Mouse (Mus musculus) liver, embryonic 12.5 days (tissue): ENCODE data around the gene Sgo2a. TPM values are rescaled to one million over a fixed set of nuclear protein-coding genes. Genes with fewer than 3 reads are reported as not detected.

Experiments
- ATAC-seq: fragments of 200-750 bp; cut with Nextera tagmentation; 2 replicates; pipeline ENCODE4 v1.8.0; 2017; ENCODE audit warnings: moderate number of reproducible peaks, mild to moderate bottlenecking, moderate library complexity
- H3K27ac ChIP-seq: fragments of 300-500 bp; sonication (generic); 2 replicates; pipeline ENCODE4 v1.5.1; 2016; ENCODE audit warnings: mild to moderate bottlenecking
- H3K27me3 ChIP-seq: fragments of 300-500 bp; sonication (generic); replicated peaks from 2 replicates; pipeline ENCODE4 v1.6.1; 2016; ENCODE audit warnings: mild to moderate bottlenecking, moderate library complexity
- H3K36me3 ChIP-seq: fragments of 300-500 bp; sonication (generic); 2 replicates; pipeline ENCODE4 v1.6.1; 2016; ENCODE audit warnings: mild to moderate bottlenecking, moderate library complexity
- H3K4me1 ChIP-seq: fragments of 300-500 bp; sonication (generic); 2 replicates; pipeline ENCODE4 v1.6.1; 2016
- H3K4me2 ChIP-seq: fragments of 300-500 bp; sonication (generic); 2 replicates; pipeline ENCODE4 v1.6.1; 2016; ENCODE audit warnings: mild to moderate bottlenecking, moderate library complexity
- H3K4me3 ChIP-seq: fragments of 300-500 bp; sonication (generic); 2 replicates; pipeline ENCODE4 v1.5.1; 2016; ENCODE audit warnings: mild to moderate bottlenecking, moderate library complexity
- H3K9ac ChIP-seq: fragments of 300-500 bp; sonication (generic); 2 replicates; pipeline ENCODE4 v1.6.1; 2016; ENCODE audit warnings: mild to moderate bottlenecking, moderate library complexity
- H3K9me3 ChIP-seq: fragments of 300-500 bp; sonication (generic); replicated peaks from 2 replicates; pipeline ENCODE4 v1.6.1; 2016; ENCODE audit warnings: mild to moderate bottlenecking, moderate library complexity
- WGBS: fragments of 180-500 bp; shearing (Covaris S2); methylation state at CpG from one replicate; pipeline ENCODE4 v1.1.7; 2016; ENCODE audit not compliant: insufficient replicate concordance; 5-methylcytosine and 5-hydroxymethylcytosine counted together
- polyA plus RNA-seq: library from polyadenylated mRNA; unstranded; fragments of >200 nt; fragmentation: Nextera tagmentation; extraction: Ambion mirVana; gene quantifications from 2 replicates; pipeline ENCODE4 v1.2.1, GENCODE M21; 2016

Gene Sgo2a
- polyA plus RNA-seq, 1 experiment from 2014 or later, result 12.9 TPM

DNA sequence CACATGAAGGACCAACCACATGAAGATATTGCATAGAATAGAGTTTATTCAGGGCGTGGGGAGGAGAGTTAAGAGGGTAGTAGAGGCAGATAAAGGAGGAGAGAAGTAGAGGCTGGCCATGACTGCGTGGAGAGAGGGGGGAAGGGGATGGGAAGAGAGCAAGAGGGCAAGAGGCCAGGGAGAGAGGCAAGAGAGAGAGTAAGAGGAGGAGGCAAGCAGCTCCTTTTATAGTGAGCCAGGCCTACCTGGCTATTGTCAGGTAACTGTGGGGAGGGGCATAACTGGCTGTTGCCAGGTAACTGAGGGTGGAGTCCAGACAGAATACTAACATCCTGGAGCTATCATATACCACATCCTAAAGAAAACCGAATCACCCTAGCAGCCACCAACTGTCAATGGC is 49.3 kb downstream of the Sgo2a start:
- Histone ChIP-seq H3K4me2 (no peak overlapping the region), H3K36me3 (no peaks in the 10 kb centered on the region), H3K27ac (no peak overlapping the region), H3K27me3 (no peaks in the 10 kb centered on the region), H3K4me1 (no peaks in the 10 kb centered on the region), H3K9ac (no peak overlapping the region), H3K4me3 (no peak overlapping the region), H3K9me3 (no peaks in the 10 kb centered on the region)
- no peak for ATAC-seq
- WGBS, result 42% methylated on average over 3 of the region's 3 CpGs

DNA sequence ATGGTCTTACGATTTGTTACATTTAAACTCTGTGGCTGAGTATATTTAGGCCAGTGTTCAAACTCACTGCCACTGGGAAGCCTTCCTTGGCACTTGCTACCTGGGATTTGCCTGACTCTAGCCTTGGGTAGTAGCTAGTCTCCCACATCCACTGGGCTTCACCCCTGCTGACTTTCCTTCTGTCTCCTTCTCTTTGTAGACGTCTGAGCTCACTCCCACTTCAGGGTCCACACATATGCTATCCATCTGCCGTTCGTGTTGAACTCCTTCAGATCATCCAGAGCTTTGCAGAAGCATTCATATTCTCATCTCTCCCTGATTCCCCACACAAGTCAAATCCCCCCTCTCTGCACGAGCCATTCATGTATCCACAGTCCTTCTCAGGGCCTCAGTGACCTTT is 49.8 kb downstream of the Sgo2a start:
- H3K27ac ChIP-seq, result no peak overlapping the region
- no peaks in the 10 kb centered on the region for H3K4me1 ChIP-seq
- no peak for ATAC-seq
- H3K36me3 ChIP-seq, result no peaks in the 10 kb centered on the region
- no peaks in the 10 kb centered on the region for H3K9me3 ChIP-seq
- H3K4me3 ChIP-seq, result no peak overlapping the region
- 63% methylated on average over 5 of the region's 5 CpGs for WGBS
- no peaks in the 10 kb centered on the region for H3K27me3 ChIP-seq
- no peak overlapping the region for H3K4me2 ChIP-seq
- no peak overlapping the region for H3K9ac ChIP-seq

DNA sequence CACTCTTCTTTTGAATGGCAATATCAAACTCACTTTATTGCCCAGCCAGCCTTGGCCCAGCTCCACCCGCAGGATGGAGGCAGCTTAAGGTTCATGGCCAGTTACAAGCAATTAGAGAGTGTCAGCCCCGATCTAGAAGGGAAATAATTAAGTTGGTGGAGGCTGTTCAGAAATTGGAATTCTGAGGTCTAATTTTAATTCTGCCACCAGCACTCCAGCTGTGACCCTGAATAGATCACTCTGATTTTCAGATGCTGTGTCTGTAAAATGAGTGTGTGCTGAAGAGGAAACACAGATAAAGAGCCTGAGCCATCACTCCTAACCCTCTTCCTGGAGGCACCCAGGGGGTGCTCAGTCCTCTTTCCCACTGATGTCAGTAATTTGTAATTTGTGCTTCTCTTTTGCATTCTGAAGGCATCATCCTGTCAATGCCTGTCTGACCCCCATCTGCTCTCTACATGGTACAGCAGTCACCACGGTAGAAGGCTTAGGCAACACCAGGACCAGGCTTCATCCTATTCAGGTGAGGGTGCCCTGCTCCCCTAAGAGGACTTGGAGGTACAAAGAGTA is 51.0 kb downstream of the Sgo2a start:
- no peak overlapping the region for H3K27ac ChIP-seq
- no peak for ATAC-seq

DNA sequence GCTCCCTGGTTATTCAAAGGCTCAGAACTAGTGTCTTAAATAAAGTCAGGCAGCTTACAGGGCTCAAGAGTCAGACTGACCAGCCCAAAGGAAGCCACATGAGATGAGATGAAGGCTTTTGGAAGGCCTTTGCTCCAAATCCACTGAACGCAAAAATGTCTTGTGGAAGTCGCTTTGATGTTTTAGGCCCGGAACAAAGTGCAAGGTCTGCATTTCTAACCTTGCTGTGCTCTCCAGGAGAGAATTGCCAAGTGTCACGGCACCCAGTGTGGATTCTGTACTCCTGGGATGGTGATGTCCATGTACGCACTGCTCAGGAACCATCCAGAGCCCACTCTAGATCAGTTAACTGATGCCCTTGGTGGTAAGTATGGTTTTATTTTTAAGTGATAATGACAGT is 53.4 kb downstream of the Sgo2a start:
- Histone ChIP-seq H3K4me3 (no peak overlapping the region), H3K27ac (no peak overlapping the region), H3K36me3 (no peaks in the 10 kb centered on the region), H3K9ac (no peak overlapping the region), H3K27me3 (no peaks in the 10 kb centered on the region), H3K4me1 (no peaks in the 10 kb centered on the region), H3K9me3 (no peaks in the 10 kb centered on the region), H3K4me2 (no peak overlapping the region)
- no peak for ATAC-seq
- 67% methylated on average over 5 of the region's 5 CpGs for WGBS

More for the DNA sequence above, 51.0 kb downstream of the Sgo2a start:
- H3K4me1 ChIP-seq, result no peaks in the 10 kb centered on the region
- H3K9me3 ChIP-seq, result no peaks in the 10 kb centered on the region
- no peak overlapping the region for H3K9ac ChIP-seq
- no peak overlapping the region for H3K4me3 ChIP-seq
- H3K27me3 ChIP-seq, result no peaks in the 10 kb centered on the region
- WGBS, result 60% methylated on average over 3 of the region's 3 CpGs
- no peaks in the 10 kb centered on the region for H3K36me3 ChIP-seq
- H3K4me2 ChIP-seq, result no peak overlapping the region

DNA sequence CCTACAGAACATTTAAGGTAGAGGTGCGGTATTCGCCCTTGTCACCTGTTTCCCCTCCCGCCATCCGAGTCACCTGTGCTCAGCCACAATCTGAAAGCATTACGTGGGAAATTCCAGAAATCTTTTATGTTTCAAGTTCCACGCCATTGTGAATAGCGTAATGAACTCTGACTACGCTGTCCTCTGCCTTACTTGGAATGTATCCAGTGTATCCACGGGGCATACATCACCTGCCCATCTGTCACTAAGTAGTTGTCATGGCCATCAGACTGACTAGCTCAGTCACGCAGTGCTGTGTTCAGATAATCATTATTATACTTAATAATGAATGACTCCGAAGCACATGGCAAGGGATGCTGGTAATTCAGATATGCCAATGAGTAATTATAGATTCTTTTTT is 59.8 kb downstream of the Sgo2a start:
- no peak for ATAC-seq
- WGBS, result 79% methylated on average over 11 of the region's 11 CpGs
- Histone ChIP-seq H3K9me3 (no peaks in the 10 kb centered on the region), H3K9ac (no peak overlapping the region), H3K4me3 (no peak overlapping the region), H3K4me2 (no peak overlapping the region), H3K27ac (no peak overlapping the region), H3K27me3 (no peaks in the 10 kb centered on the region), H3K36me3 (no peaks in the 10 kb centered on the region), H3K4me1 (no peaks in the 10 kb centered on the region)

DNA sequence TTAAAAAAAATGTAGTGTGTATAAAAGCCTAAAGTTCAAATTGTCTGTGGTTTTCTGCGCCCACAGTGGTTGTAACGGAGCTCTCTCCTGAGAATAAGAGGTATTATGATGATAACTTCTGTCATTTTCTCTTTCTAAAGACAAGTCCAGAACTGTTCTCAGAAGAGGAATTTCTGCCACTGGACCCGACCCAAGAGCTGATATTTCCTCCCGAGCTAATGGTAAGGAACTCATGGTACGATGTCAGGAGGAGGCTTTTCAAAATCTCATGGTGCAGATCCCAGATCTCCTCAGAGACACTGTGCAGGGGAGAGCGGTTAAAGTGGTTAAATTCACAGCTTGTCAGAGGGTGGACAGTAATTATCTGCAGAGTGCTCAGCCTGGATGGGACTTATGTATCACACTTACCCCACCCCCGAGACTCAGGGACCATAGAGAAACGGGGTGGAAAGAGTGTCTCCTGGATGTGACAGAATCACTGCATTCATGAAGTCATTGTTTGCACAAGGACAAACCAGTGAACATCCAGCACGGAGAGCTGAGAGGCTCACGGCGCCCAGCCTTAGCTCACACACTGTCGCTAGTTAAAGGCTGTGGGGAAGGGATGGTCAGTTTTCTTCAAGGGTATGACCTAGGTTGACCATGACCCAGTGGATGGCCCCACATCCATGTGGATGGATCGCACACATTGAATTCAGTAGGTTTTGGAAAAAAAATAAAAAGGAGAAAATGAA is 60.5 kb downstream of the Sgo2a start:
- Histone ChIP-seq H3K36me3 (no peaks in the 10 kb centered on the region), H3K4me2 (no peak overlapping the region), H3K27ac (no peak overlapping the region), H3K27me3 (no peaks in the 10 kb centered on the region), H3K9ac (no peak overlapping the region), H3K4me1 (no peaks in the 10 kb centered on the region), H3K9me3 (no peaks in the 10 kb centered on the region), H3K4me3 (no peak overlapping the region)
- ATAC-seq, result no peak
- WGBS, result 74% methylated on average over 13 of the region's 13 CpGs

DNA sequence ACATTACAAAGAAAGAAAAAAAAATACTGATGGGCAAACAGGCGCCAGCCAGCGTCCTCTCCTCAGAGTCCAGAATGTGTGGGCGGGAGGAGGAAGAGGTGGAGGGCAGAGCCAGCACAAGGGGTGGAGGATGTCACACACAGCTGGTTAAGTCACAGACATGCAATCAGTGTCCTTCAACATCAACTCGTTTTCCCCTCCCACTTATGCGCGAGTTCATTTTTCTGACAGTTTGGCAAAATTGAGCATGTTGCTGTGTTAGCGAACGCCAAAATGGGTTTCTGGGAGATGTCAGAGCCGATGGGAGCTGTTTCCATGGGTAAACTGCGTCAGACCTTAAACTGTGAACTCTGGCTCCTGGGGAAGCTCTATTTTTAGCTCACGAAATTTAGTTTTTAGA is 61.2 kb downstream of the Sgo2a start:
- Histone ChIP-seq H3K27me3 (no peaks in the 10 kb centered on the region), H3K36me3 (no peaks in the 10 kb centered on the region), H3K9ac (no peak overlapping the region), H3K4me3 (no peak overlapping the region), H3K4me1 (no peaks in the 10 kb centered on the region), H3K9me3 (no peaks in the 10 kb centered on the region), H3K4me2 (no peak overlapping the region), H3K27ac (no peak overlapping the region)
- WGBS, result 72% methylated on average over 11 of the region's 11 CpGs
- no peak for ATAC-seq

DNA sequence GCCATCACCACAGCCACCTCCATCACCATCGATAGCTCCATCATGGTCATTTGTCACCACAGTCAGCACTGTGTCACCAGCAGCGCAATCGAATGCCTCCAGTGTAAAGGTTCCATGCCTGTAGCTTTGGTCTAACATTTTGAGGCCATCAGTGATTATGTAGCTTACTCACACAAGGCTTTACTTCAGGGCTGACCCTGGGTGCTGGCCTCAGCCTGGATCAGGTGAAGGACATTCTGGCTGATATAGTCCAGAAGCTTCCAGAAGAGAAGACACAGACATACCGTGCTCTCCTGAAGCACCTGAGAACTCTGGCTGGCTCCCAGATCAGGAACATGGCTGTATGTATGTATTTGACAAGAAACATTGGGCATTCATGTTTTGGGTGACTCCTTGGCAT is 63.1 kb downstream of the Sgo2a start:
- Histone ChIP-seq H3K4me2 (no peak overlapping the region), H3K36me3 (no peaks in the 10 kb centered on the region), H3K27me3 (no peaks in the 10 kb centered on the region), H3K9ac (no peak overlapping the region), H3K9me3 (no peaks in the 10 kb centered on the region), H3K27ac (no peak overlapping the region), H3K4me3 (no peak overlapping the region), H3K4me1 (no peaks in the 10 kb centered on the region)
- no peak for ATAC-seq
- WGBS, result 79% methylated on average over 4 of the region's 4 CpGs

DNA sequence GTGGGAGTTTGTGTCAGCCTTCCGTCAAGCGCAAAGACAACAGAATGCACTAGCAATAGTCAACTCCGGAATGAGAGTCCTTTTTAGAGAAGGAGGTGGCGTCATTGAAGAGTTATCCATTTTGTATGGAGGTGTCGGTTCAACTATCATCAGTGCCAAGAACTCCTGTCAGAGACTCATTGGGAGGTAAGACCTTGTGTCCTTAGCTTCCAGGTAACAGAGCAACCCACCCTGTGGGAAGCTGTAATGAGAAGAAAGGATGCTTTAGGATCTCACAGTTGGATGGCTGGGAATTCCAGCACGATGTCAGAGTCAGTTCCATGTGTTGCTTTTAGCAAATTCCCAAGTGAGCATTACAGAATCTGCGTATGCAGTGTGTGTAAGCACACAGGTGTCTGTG is 66.4 kb downstream of the Sgo2a start:
- no peak overlapping the region for H3K9ac ChIP-seq
- WGBS, result 80% methylated on average over 7 of the region's 7 CpGs
- H3K36me3 ChIP-seq, result no peaks in the 10 kb centered on the region
- H3K27me3 ChIP-seq, result no peaks in the 10 kb centered on the region
- no peaks in the 10 kb centered on the region for H3K9me3 ChIP-seq
- H3K4me1 ChIP-seq, result no peaks in the 10 kb centered on the region
- H3K4me3 ChIP-seq, result no peak overlapping the region
- H3K4me2 ChIP-seq, result no peak overlapping the region
- no peak for ATAC-seq
- no peak overlapping the region for H3K27ac ChIP-seq

DNA sequence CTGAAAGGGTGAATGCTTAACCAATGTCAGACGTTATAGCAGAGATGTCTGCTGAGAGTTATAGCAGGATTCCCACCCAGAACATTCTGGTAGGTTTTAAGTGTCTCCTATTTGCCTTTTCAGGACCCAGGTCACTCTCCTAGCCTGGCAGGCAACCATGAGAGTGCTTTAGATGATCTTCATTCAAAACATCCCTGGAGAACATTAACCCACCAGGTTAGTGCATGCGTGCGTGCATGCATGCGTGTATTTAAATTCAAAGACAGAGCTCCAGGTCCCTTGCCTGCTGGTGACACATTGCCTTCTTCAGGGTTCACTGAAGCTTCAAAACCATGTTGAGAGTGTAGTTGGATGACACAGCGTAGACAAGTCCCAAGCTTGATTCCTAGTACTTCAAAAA is 69.4 kb downstream of the Sgo2a start:
- no peaks in the 10 kb centered on the region for H3K36me3 ChIP-seq
- 80% methylated on average over 5 of the region's 5 CpGs for whole genome bisulfite sequencing
- no peak overlapping the region for H3K27ac ChIP-seq
- H3K9me3 ChIP-seq, result no peaks in the 10 kb centered on the region
- H3K4me2 ChIP-seq, result no peak overlapping the region
- H3K27me3 ChIP-seq, result no peaks in the 10 kb centered on the region
- no peak overlapping the region for H3K4me3 ChIP-seq
- H3K4me1 ChIP-seq, result no peaks in the 10 kb centered on the region
- no peak for ATAC-seq
- no peak overlapping the region for H3K9ac ChIP-seq

DNA sequence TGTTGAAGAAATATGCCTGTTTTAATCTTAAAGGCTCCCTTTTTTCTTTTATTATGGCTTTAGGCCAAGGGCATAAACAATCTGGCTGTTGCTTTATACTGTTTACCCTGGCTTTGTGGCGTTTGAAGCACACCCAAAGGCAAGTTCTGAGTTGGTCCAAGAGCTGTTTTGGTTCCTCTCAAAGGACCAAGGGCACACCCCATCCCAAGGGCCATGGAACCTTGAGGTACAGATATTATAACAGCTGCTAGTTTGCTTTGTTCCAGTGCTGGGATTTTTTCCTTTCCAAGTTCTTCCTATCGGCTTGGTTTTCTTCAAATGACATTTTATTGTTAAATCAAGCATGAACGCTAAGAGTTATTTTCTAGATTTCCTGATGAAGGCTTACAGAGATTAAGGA is 69.8 kb downstream of the Sgo2a start:
- ATAC-seq, result no peak
- Histone ChIP-seq H3K4me2 (no peak overlapping the region), H3K27ac (no peak overlapping the region), H3K27me3 (no peaks in the 10 kb centered on the region), H3K36me3 (no peaks in the 10 kb centered on the region), H3K9me3 (no peaks in the 10 kb centered on the region), H3K9ac (no peak overlapping the region), H3K4me1 (no peaks in the 10 kb centered on the region), H3K4me3 (no peak overlapping the region)
- WGBS, result 71% methylated on average over 3 of the region's 3 CpGs

DNA sequence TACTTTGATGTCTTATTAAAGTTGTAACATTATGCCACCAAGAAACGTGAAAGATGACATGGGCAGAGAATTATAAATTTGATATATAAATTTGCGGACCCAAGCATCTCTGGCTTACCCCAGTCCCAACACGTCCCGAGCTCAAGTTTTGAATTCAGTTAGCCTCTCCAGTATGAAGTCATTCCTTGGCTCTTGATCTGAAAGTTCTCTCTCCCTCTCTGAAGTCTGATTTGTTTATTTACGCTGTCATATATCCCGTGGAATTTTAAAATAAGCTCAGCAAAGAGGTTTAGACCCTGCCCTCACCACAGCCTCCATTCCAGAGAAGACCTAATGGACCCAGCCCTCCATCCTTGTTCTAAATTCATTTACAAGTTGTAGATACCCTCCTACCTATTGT is 73.4 kb downstream of the Sgo2a start:
- ATAC-seq, result no peak
- no peak overlapping the region for H3K4me3 ChIP-seq
- H3K4me2 ChIP-seq, result no peak overlapping the region
- H3K9me3 ChIP-seq, result no peaks in the 10 kb centered on the region
- no peaks in the 10 kb centered on the region for H3K27me3 ChIP-seq
- H3K36me3 ChIP-seq, result no peaks in the 10 kb centered on the region
- H3K27ac ChIP-seq, result no peak overlapping the region
- no peak overlapping the region for H3K9ac ChIP-seq
- H3K4me1 ChIP-seq, result no peaks in the 10 kb centered on the region
- 70% methylated on average over 6 of the region's 6 CpGs for WGBS

DNA sequence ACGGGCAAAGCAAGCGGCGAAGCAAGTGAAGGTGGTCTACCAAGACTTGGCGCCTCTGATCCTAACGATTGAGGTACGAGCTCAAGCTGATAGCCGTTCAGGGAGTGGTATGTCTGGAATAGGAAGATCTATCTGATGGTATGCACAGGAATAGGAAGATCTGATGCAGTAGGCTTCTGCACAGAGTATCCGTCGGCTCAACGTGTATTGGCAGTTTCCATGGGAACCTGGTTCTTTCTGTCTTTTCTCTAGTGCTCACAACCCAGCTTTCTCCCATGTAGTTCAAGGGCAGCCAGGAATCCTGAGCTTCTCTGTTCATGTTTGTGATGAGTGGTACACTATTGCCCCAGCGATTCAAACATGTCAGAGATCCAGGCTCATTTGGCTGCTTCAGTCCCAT is 74.3 kb downstream of the Sgo2a start:
- Histone ChIP-seq H3K9me3 (no peaks in the 10 kb centered on the region), H3K4me3 (no peak overlapping the region), H3K27me3 (no peaks in the 10 kb centered on the region), H3K36me3 (no peaks in the 10 kb centered on the region), H3K4me1 (no peaks in the 10 kb centered on the region), H3K9ac (no peak overlapping the region), H3K27ac (no peak overlapping the region), H3K4me2 (no peak overlapping the region)
- no peak for ATAC-seq
- 80% methylated on average over 11 of the region's 11 CpGs for WGBS
